Mouse (Mus musculus) spleen, adult 12 weeks (tissue): ENCODE measurements around the gene Zdhhc1.

ENCODE experiments used
- DNase-seq: peaks from one replicate; pipeline ENCODE4 v3.0.0; 2022; ENCODE audit warnings: low spot score

Gene Zdhhc1

DNA sequence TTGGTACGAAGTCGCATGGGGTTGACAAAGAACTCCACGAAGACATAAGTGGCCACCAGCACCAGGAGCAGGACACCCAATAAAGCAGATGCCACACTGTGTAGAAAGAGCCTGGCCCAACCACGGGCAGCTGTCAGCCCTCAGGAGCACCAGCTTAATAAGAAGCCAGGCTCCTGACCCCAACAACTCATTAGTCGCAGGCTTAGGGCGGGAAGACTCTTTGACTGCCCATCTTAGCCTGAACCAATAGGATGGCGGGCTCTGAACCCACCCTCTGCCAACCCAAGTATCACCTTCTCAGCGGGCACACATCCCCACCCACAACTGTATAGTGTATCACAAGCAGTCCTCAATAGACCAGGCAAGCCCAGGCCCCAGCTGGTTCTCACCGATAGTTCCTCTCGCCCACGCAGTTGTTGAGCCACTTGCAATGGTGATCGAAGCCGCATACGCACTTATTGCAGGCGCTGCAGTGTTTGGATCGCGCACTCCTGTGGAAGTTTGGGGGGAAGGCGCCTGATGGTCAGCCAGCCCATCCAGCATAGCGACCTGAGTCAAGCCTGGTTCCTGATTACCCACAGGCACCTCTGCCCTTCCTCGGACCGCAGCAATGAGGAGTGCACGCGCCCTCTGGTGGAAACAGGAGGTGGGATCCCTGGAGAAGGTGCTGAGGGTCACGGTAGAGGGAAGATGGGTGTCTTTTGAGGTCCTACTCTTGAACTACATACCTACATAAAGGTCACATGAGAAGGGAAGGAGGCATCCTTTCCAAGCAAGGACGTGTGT is 19.9 kb downstream of the Zdhhc1 start:
- no peak for DNase-seq

DNA sequence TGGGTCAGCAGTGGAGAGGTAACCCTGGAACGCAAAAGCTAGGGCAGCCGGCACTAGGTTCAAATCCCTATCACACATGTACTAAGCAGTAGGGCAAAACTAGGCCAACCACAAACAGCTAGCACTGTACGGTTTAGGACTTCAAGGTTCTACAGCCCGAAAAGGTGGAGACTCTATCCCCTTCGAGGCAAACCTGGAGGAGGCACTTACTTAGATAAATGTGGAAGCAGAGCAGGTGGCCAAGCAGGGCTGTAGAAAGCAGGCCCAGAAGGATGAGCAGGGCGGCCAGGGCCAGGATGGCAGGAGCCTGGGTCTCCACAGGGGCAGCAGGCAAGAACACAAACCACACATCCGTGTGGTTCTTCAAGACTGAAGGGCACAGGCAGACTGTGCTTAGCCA is 20.5 kb downstream of the Zdhhc1 start:
- DNase-seq: no peak

DNA sequence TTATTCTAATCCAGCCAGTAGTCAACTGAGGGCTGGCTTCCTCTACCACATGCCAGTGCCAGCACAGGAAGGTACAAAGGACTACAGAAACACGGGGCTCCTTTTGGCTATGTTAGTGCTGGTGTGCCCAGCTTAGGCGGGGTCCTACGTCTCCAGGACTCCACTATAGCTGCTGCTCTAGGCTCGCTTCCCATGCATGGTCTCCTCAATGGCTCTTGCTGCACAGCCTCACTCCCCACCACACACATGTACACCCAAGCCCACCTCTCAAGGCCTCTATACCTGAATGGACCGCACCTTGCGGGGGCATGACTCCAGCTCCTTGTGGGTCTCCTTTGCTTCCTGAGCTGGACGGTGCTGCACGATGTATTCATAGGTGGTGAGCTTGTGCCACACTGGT is 21.0 kb downstream of the Zdhhc1 start:
- no peak for DNase-seq

DNA sequence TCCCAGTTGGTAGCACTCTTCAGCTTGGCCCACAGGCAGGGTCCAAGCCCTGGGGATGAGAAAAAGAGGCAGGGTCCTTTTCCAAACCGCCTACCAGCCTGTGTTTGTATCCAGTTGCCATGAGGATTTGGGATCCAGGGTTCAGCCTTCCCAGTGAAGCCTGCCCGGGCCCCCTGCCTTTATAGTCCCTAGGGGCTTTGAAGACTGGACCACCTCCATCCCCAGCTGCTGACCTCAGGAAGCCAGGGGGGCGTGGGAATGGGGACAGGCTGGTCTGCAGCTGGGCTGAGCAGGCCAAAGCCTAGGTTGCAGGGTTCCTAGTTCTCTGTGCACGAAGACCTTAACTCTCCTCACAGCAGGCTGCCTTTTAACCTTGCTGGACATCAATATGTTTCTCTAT is 21.4 kb downstream of the Zdhhc1 start:
- DNase-seq: no peak

DNA sequence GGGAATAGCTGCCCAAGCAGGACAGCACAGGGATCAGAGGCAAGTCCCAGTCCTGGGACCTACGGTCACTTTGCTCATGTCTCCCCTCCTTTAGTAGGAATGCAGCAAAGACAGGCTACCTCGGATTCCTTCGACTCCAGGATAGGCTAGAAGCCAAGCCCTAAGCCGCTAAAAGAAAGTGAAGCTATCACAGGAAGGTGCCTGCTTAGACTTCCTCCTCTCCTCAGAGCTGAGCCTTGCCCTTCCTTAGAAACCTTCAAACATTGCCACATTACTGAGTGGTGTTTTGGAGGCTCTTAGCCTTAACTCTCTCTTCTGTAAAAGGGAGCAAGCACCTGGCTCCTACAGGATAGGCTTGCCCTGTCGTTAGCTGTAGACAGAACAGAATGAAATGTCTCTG is 22.0 kb downstream of the Zdhhc1 start:
- DNase-seq: no peak

DNA sequence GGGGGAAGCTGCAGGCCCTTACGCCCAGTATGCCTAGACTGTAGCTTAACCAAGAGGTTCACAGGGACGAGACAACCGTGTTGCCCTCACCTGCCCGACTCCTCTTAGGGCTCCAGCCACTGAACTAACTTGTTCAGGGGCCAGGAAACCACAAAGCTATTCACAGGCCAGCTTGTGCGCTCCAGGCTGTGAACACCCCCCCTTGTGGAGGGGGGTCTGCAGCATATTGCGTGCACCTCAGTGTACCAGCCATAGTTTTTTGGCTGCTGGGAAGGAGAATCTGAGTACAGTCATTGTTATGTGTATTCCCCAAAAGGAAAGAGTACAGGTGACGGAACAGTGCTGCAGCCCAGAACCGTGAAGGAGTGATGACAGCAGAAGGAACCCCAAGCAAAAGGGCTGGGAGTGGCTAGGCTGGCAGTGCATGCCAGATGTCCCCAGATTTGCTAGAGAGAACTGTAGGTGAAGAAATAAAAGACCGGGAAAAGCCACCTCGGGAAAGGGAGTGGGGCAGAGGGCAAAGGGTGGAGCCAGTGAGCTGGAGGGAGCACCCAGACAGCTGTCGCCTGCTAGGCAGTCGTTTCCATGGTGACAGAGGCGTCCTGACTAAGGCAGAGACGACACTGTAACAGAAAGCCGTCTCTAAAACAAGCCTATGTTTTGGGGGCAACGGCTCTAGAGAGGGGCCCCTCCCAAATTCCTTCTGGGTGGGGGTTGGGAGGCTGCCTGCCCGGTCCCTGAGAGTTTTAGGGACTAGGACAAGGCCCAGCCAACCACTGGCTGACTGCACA is 22.7 kb downstream of the Zdhhc1 start:
- DNase-seq: no peak

DNA sequence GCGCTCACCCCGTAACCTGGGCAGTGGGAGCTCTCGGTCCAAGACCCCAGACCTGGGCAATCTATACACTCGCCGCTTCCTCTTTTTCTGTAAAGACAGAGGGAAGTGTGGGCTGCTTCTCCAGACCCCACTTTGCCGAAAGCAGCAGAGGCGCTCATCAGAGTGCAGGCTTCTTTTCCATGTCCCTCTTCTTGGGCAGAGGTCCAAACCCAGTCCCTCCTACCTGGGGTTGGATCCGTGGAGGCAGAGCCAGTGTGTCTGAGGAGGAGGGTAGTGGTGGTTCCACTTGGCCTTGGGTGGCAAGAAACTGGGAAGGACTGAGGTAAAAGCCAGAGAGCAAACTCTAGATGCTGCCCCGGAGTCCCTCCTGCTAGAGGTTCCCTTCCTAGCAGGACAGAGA is 23.7 kb downstream of the Zdhhc1 start:
- no peak for DNase-seq

DNA sequence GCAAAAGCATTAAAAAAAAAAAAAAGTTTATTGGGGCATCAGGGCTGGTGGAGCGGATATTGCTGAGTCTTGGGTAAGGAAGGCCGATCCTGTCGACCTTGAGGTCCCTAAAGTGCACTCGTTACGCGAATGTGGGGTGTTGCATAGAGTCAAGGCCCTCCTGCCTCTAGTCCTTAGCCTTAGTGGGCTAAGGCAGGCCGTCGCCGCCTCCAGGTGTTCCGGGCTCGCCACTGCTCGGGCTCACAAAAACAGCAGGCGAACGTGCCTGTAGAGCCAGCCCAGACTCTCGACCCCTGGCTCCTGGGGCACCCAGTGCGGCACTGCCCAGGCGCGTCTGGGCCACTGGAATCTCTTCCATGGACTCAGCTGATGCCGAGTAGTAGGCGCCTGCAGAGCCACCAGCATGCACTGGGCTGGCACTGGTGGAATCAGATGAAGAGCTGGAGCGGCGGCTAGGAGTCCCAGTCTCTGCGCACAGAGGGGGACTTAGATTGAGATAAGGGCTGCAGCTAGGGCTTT is 24.2 kb downstream of the Zdhhc1 start:
- DNase-seq: no peak

DNA sequence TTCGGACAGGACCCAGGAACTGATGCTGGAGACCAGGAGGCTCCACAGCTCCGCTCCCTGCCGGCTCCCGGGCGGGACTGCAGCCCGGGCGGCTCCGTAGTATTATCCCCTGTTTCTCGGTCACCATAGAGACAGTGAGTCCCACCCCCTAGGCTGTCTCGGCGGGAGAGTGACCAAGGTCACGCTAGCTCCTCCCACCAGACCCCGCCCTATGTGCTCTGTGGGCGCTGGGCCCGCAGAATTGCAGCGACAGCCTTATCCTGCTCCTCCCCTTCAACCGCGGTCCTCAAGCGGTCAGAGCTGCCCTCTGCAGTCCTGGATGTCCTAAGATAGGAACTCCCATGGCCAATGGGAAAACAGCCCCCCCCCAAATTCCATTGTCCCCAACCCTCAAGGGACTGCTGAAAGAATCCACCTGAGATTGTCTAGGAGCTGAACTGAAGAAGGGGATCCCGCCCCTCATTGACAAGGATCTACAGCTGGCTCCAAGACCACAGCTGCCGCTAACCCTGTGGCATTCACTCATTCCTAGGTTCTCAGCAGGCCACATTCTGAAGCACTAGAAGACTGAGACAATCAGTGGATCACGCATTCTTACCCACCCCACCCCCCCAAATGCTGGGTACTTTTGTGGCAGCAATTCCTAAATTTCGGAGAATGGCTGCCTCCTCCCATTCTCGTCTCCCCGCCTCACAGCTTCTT is 25.2 kb downstream of the Zdhhc1 start, which contains the start of gene Tppp3:
Gene Tppp3, minus strand, starts transcription at position 213 of the 702 bp plus-strand sequence.
- peak; percentile 72 for DNase-seq

DNA sequence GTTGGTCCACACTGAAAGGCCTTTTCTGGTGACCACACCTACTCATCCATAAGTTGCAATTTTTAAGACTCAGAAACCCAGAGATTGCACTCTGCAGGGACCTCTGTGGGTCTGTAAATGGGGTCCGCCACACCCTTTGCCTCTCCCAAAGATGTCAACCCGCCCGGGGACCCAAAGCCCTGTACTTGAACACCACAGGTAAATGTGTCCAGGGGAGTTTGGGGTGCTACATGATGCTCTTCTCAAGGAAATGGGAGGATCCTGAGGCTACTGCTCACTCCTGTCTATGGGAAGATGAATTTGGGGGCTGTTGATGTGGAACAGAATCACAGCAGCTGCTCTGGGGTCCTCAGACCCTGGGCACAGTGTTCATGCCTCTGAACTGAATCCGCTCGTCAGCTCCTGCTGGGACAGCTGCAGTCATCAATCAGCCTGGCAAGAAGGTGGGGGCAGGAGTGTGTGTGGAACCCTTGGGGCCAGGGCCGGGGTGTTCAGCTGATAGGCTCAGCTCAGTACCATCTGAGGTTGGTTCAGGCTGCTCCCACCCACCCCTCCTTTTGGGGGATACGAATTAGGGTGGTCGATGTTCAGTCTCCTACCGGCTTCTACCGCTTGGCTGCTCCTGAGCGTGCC is 25.9 kb downstream of the Zdhhc1 start:
- DNase-seq: no peak

DNA sequence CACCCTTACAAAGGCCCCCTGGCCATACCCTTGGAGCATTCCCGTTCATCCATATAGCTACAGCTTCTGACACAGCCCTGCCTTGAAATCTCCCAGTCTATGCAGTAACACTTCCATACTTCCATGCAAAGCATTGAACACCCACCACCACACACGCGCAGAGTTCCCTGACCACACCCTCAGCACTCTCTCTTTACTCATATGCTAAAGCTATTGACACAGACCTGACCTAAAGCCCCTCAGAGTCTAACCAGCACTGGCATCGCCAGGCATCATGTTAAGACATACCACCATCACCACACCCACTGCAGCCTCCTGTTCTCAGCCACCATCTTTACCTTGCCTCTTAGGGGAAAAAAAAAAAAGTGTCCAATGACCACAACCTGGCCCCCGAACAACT is 26.4 kb downstream of the Zdhhc1 start:
- DNase-seq: no peak

DNA sequence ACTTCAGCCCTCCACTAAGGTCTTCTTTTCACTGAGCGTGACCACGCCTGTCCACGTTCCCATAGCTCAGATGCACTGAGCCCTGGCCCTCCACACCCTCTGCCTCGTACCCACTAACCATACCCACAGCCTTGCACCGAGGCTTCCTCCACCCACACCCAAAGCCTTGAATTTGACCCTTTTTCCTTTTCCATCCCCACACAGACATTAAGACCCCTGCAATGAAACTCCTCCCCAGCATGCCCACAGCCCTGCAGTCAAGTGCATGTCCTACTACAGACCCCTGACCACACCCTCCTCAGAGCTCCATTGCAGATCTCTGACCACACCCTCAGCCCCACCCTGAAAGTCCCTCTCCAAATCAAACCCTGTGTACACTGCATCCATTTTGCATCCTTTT is 26.9 kb downstream of the Zdhhc1 start:
- no peak for DNase-seq

DNA sequence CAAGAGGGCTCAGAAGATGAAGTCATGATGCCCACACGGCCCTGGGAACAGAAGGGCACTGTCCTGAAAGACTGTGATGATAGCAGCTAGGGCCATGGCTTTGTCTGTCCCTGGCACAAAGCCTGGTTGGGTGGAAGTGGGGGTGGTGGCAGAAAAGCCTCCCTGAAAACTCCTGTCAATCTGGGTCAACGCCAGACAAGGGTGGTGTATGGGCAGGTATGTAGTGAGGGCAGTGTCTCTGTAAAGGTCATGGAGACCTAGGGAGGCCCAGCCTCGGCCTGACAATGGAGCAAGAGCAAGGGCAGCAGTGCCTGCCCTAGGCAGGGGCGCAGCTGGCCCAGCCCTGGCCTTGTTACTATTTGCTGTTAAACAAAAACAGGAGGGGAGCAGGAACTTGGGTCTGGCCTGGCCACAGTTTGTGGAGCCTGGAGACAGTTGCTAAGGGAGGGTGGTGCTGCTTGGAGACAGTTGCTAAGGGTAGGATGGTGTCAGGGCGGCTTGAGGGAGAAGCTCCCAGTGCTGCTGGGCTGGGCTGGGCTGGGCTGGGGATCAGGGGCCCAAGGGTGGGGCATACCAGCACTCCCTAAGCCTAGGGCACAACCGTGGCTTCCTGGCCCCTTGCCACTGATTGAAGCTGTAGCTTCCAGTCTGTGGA is 27.5 kb downstream of the Zdhhc1 start:
- DNase-seq: no peak

DNA sequence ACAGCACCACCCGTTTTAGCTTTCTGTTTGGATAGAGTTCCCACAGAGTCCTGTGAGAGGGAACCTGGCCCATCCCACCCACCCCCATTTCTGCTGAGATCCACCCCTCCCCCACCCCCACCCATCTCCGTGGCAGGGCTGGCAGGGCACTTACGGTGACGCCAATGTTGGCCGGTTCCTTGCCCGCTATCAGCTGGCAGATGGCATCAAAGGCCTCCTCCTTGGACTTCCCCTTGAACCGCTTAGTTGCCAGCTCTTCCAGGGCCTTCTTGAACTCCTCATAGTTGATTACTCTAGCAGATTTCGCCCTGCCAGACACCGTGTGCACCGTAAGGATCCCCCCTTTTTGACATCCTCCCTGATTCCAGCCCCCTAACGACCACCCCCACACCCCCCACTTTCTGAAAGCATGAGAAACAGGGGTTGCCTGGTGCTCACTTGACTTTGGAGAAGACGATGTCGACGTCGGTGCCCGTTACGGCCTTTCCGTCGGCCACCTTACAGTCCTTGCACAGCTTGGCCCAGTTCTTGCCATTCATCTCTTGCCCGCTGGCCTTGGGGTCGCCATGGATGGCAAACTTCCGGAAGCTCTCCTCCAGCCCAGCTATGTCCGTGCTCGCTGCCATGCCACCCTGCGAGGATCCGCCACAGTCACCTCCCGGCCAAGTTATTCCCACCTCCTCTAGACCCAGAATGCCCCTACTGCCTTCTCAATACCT is 28.5 kb downstream of the Zdhhc1 start:
- no peak for DNase-seq

DNA sequence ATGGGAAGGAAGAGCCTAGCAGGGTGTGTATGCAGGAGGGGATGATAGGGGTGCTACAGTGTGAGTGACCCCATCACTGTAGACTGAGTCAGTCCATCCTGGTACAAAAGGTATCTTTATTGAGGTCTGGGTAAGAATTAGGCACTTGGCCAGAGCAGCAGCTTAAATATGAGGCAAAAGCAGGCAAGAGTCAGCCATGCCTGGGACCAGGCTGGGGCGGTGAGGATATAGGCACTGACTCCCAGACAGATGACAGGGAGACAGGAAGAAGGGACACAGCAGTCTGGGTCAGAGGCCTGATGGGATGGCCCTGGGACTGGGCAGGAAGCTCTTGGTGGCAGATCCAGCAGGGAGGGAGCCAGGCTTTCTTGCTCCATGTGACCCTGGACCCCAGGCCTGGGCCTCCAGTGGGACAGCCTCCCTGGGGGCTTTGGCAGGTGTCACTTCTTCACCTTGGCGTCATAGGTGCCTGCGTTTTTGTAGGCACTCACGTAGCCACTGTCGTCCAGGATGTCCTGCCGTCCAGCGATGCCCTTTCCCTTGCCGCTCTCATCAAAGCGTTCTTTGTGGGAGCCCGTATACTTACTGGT is 29.2 kb downstream of the Zdhhc1 start:
- DNase-seq: no peak

DNA sequence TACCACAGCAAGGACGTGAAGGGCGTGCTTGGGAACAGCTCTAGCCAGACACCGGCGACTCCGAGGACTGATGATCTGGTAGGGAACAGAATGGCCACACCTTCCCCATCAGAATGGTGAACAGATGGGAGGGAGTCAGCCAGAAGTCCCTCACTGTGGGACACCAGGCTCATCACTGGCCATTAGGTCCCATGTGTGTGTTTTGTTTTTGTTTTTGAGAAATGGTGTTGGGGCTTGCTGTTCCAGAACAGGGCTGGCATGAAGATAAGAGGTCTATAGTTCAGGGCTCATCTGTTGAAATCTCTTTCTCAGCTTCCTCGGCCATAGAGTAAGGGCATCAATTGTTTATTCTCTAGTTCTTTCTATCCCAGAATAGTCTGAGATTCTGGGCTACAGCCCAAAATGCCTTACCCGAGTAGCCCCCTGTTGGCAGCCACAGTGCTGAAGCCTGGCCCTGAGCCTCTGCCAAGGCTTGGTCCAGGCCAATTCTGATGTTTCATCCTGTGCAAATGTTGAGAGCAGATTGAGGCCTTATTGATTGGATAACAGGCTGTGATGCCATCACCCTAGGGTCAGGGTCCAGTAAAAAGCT is 29.9 kb downstream of the Zdhhc1 start:
- no peak for DNase-seq

DNA sequence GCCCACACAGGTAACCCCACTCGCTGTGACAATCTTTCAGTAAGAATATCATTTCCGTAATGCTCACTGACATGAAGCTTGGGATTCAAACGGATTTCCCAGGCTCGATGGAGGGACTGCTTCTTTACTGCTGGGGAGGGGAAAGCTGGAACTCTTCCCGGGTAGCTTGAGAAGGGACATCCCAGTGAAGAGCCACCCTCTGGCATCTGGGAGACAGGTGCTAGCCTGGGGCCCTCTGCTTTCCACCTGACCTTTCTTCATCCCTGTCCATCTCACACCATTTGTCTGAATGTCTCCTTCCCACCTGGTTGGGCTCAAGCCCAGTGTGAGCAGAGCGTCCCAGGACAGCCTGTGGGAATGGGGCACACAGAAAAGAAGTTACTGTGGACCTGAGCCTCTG is 30.5 kb downstream of the Zdhhc1 start:
- DNase-seq: no peak

DNA sequence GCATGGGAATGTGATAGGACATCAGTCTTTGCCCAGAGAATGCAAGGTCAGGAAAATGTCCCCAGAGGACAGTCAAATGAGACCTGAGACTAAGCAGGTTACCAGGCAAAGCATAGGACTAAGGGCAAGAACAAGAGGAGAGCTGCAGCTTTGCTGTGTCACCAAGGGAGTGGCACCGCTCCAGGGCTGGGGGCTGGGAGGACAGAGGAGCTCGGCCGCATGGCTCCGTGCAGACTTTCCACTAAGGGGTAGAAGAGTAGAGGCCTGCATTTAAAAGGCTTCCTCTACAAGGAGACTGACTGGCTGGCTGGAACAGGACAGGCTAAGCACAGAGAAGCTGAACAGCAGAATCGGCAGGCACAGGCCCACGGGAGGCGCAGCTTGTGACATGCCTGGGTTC is 32.1 kb downstream of the Zdhhc1 start:
- DNase-seq: no peak

DNA sequence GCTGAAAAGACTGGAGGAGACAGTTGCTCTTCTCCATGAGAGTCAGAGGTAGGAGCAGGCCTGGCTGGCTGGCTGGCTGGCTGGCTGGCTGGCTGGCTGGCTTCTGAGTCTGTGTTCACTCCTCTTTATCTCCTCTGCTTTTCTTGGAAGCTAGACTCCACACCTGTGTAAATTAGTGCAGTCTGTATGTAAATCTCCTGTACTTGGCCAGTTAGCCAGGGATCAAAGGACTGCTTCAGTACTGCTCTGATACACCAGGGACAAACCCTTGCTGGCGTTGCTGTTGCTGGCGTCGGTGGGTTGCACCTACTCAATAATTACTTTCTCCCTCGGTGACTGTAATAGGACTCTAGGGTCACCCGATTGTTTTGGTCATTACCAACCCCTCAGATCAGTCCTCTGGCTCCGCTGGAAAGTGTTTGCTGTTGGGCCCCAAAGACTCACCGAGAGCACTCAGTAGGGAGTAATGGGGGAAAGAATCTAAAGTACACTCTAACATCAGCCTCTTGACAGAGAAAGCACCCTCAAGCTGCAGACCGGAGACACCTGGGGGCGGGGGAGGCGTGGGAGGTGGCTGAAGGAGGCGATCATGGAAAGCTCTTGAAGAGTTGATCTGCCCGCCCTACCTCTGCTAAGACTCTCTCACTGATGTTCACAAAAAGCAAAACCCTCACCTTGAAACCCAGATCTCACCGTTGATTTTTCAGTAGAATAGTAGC is 35.5 kb downstream of the Zdhhc1 start:
- DNase-seq: no peak

DNA sequence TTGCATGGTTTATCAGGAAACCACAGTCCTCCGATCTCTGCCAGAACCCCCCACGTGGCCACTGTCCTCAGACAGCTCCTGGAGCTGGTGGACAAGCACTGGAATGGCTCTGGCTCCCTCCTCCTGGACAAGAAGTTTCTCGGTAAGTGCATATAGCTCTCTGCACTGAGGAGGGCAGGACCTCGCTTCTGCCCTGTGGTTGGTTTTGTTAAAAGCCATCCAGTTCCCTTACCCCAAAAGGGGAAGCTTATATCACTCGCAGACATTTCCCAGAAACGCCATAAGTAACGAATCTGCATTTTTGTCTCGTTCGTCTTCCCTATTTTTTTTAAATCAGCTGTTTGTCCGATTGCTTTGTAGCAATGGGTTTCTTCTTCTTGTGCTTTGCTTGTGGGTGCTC is 41.5 kb downstream of the Zdhhc1 start:
- no peak for DNase-seq
